Mouse (Mus musculus) regulatory T cell (primary cell): ENCODE data around the gene Rnase1.
"Not testable (repeated sequence)": the region's sequence is repeated elsewhere in the genome, so short reads cannot be mapped to it uniquely, and the experiment has no call there.

ENCODE experiments used
- in situ Hi-C: fragments of 300-600 bp; cut with MboI, MseI; formaldehyde crosslinking; loops from one replicate; pipeline ENCODE4 v1.15.1; 2025; ENCODE audit warnings: high pct_unique_total_duplicates

The Rnase1 gene

DNA sequence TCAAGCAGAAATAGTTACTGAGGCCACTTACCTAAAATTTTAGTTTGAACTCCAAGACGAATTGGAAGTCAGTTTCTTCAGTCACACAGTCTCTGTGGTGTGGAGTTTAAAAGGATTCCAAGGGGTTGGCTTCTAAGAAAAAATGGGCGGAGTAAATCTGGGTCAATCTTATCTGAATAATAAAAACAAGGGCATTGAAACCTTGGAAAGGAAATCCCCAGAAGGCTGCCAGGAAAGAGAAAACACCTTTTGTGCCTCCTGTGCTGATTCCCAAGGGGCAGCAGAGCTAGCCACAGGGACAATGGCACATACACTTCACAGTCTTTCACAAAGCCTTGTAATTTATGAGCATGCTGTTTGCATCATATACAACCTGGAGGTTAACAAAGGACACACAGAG lies at the start of gene Rnase1:
Rnase1 (minus strand) TSS at position 101 of the 400 bp plus-strand sequence.
- in situ Hi-C loops = no loop called here

DNA sequence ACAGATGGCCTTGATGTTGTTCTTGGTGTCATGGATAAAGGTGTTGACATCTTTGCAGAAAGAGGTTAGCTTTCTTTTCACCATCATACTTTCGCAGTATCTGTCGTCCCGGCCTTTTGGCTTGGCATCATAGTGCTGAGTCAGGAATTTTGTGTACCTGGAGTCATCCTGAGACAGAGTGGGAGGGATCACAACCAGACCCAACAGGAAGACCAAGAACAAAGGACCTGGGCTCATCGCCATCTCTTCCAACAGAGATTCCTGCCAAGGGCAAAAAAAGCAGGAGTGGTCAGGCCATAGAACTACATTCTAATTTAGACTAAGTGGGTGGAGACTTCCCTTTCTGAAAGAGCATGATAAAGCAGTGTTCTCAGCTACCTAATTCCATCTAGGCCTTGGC lies 49.1 kb upstream of the Rnase1 start:
- in situ Hi-C loops = no loop called here

DNA sequence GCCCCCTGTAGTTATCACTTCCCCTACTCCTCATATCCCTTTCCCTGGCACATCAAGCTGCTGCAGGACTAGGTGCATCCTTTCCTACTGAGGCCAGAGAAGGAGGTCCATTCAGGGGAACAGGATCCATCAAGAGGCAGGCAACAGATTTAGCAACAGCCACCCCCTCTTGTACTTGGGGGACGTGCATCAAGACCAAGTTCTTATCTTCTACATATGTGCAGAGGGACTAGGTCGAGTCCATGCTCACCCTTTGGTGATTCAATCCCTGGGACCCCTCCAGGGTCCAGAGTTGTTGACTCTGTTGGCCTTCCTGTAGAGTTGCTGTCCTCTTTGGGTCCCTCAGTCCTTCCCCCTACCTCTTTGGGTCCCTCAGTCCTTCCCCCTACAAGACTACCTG lies 34.5 kb upstream of the Rnase1 start:
- in situ Hi-C loops = not testable (repeated sequence)

- in situ Hi-C loops = no loop called here
Observed at GRCm38 (mm10) chr14:51173843-51174242, 27.3 kb upstream of the Rnase1 start.

- in situ Hi-C loops = not testable (repeated sequence)
Observed at GRCm38 (mm10) chr14:51172947-51173346, 26.4 kb upstream of the Rnase1 start.

DNA sequence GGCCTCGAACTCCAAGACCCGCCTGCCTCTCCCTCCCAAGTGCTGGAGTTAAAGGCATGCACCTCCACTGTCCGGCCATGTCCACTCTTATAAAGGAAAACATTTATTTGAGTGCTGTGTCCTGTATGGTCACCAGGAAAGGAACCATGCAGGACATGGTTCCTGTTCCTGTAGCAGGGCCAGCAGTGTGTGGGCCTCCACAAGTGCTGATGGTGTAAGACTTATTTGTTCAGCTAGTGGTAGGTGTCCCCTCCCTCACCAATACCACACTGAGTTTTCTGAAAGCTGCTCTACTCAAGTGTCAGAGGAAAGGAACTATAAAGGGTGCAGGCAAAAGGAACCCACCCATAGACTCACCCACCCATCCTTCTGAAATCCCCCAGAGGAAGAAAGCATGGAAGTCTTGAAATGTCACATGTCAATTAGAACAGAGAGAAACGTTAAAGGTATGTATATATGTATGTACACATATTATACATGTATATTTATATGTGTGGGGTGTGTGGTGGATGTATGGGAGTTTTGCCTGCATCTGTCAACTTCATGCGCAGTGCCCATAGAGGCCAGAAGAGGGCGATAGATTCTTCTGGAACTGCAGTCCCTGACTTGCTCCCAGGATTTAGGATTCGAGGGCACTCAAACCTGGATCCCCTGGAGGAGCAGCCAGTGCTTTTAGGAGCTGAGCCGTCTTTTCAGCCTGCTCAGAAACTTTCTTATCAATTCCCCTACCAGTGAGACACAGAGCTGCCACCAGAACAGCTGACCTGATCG lies 25.7 kb upstream of the Rnase1 start:
- in situ Hi-C loops = not testable (repeated sequence)

DNA sequence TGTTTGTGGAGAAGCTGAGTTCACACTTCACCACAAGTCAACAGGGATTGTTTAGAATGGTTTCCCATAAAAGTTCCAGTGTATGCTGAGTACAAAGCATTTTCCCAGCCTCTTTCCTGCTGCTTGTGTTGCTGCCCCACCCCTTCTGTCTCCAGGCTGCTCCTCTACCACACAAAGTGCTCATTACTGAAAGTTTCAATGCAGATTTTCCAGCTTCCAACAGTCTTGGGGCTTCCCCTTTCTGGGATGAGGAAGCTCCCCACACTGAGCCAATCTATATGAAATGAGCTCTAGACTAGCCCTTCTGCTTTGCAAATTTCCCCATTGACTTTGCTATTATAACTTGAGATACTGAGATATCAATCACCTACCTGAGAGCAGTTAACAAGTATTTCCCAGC lies 19.5 kb upstream of the Rnase1 start:
- in situ Hi-C loops = no loop called here

- in situ Hi-C loops = no loop called here
Observed at GRCm38 (mm10) chr14:51165435-51165834, 18.9 kb upstream of the Rnase1 start.

GRCm38 (mm10) chr14:51163323-51163722 lies 16.7 kb upstream of the Rnase1 start:
- in situ Hi-C loops = not testable (repeated sequence)

GRCm38 (mm10) chr14:51161976-51162375 lies 15.4 kb upstream of the Rnase1 start, which contains the start of gene Rnase2b:
TSS of gene Rnase2b (plus strand) at chr14:51162260.
- in situ Hi-C loops = not testable (repeated sequence)

- in situ Hi-C loops = no loop called here
Observed at GRCm38 (mm10) chr14:51157072-51157471, 10.5 kb upstream of the Rnase1 start.

GRCm38 (mm10) chr14:51156736-51157068 lies 10.1 kb upstream of the Rnase1 start:
- in situ Hi-C loops = no loop called here

- in situ Hi-C loops = no loop called here
Observed at GRCm38 (mm10) chr14:51156056-51156735, 9.6 kb upstream of the Rnase1 start.

DNA sequence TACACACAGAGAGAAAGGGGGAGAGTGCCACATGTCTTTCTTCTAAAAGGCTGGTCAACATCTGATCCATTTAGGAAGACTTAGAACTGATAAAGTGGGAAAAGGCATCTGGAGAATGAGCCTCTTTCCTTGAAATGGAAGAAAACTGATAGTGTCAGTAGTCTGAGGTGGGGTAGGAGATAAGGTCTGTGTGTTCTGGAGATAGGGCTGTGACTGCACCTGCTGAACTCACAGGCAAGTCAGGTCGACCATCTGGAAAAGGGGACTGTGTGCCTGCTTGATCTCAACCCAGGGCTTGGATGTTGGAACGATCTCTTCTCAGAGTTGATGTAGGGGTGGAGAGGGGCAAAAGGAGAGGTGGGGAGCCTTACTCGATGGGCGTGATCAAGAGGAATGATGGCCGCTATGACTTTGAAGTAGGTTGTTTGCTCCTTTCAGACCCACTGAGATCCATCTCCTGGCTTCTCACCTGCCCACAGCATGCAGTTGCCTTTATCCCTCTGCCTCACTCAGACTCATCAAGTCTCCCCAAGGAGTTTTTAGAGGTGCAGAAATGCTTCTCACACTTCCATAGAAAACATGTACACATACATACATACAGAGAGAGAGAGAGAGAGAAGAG lies 5.8 kb upstream of the Rnase1 start:
- in situ Hi-C loops = no loop called here

- in situ Hi-C loops = no loop called here
Observed at GRCm38 (mm10) chr14:51150206-51150831, 3.7 kb upstream of the Rnase1 start.

GRCm38 (mm10) chr14:51149164-51149563 lies 2.6 kb upstream of the Rnase1 start:
- in situ Hi-C loops = no loop called here

DNA sequence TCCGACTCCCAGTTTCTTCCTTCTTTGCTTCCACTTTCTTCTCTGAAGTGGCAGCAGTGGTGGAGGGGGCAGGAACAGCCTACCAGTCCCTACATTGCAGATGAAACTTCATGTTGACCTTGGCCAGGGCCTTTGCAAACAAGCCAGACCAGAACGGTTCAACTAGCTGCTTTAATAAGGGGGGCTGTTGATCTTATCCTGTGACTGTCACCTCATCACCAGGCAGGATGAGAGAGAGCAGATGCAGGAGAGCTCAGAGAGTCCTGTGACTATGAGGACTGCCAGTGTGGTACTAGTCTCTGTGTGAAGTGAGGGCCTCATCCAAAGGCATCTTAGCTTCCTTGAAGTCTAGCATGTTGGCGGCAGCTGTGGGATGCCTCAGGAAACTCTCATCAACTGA lies 1.4 kb upstream of the Rnase1 start:
- in situ Hi-C loops = no loop called here

GRCm38 (mm10) chr14:51145521-51145920 lies 1.1 kb downstream of the Rnase1 start:
- in situ Hi-C loops = no loop called here

GRCm38 (mm10) chr14:51144451-51144850 lies 2.1 kb downstream of the Rnase1 start:
- in situ Hi-C loops = no loop called here

DNA sequence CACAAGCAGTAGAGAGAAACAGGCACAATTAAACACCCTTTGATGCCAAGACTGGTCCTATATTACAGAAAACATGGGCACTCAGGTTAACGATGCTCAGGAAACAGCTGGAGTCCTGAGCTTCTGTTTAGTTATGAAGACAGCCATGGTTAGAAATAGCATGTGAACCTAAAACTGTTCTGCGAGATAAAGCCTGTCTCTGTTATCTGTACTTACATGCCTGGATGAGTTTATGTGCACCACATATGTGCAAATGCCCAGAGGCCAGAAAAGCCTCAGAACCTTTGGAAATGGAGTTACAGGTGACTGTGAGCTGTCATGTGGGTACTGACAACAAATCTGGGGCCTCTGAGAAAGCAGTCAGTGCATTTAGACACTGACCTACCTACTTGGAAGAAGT lies 2.6 kb downstream of the Rnase1 start:
- in situ Hi-C loops = no loop called here

- in situ Hi-C loops = no loop called here
Observed at GRCm38 (mm10) chr14:51143287-51143686, 3.3 kb downstream of the Rnase1 start.

- in situ Hi-C loops = no loop called here
Observed at GRCm38 (mm10) chr14:51142568-51142967, 4.0 kb downstream of the Rnase1 start.
